Mouse (Mus musculus): ENCODE data around the gene Hoxb8.

DNA sequence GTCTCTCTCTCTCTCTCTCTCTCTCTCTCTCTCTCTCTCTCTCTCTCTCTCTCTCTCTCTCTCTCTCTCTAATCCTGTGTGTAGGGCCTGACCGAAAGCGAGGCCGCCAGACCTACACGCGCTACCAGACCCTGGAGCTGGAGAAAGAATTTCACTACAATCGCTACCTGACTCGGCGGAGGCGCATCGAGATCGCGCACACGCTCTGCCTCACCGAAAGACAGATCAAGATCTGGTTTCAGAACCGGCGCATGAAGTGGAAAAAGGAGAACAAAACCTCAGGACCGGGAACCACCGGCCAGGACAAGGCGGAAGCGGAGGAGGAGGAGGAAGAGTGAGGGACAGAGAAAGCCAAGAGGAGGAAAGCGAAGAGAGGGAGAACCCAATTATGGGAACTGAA is 7.6 kb downstream of the Hoxb8 start:
- TF ChIP-seq FLI1 (IDR thresholded peaks at IDR 0.05; ENCODE audit: low read length): no peak
- no peak for TF ChIP-seq GATA1 (IDR thresholded peaks at IDR 0.05; ENCODE audit: borderline replicate concordance, low read length)
